Mouse (Mus musculus): ENCODE data around the gene Mrpl46.

- TF ChIP-seq SRF (IDR thresholded peaks at IDR 0.05; ENCODE audit: control insufficient read depth, insufficient read length, low read depth) (no peak), MYOG (IDR thresholded peaks at IDR 0.05; ENCODE audit: control insufficient read depth in 1 of 3, insufficient read depth in 1 of 3, insufficient read length in 2 of 3, low read depth in 2 of 3) (no peak), E2F4 (IDR thresholded peaks at IDR 0.05; ENCODE audit: insufficient read depth) (no peak), POLR2AphosphoS2 (IDR thresholded peaks at IDR 0.05; ENCODE audit: insufficient read length, low read depth) (no peak)
These were observed 30.5 kb upstream of the Mrpl46 start for GRCm38 (mm10) chr7:78813791-78814190.
